Mouse (Mus musculus) left cerebral cortex, postnatal 4 days (tissue): ENCODE measurements around the gene Gm12184. TPM values are rescaled to one million over a fixed set of nuclear protein-coding genes. Genes with fewer than 3 reads are reported as not detected.

Experiments
- DNase-seq: peaks from one replicate; pipeline ENCODE4 v3.0.0-alpha.2; 2022
- intact Hi-C: fragments of 180-260 bp; cut with DNase I; formaldehyde crosslinking; loops from one replicate; pipeline ENCODE4 v1.15.1; 2025
- total RNA-seq, 2 experiments: library from RNA; stranded (reverse); gene quantifications; 2 replicates each; pipeline ENCODE4 v1.2.3; 2021

Gm12184 gene
- total RNA-seq, 2 experiments from 2014 or later = 0.89 to 2.4 TPM

GRCm38 (mm10) chr11:48787455-48788211, 38.8 kb downstream of the Gm12184 start:
- intact Hi-C loops = no loop called here
- DNase-seq = peak; percentile 31

DNA sequence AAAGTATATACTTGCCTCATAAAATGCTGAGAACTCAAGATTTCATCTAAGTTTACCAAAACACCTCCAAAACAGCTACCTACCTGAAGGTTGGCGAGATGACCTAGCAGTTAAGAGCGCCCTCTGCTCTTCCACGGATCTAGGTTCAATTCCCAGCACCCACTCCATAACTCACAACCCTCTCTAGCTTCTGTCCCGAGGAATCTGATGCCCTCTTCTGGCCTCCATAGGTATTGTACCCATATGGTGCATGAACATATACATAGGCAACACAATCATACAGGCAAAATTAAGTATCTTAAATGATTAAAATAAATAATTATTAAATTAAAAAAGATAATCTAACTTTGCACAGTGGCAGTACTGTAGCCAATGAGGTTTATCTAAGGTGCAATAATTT, 44.2 kb downstream of the Gm12184 start:
- intact Hi-C loops = no loop called here
- no peak for DNase-seq

DNA sequence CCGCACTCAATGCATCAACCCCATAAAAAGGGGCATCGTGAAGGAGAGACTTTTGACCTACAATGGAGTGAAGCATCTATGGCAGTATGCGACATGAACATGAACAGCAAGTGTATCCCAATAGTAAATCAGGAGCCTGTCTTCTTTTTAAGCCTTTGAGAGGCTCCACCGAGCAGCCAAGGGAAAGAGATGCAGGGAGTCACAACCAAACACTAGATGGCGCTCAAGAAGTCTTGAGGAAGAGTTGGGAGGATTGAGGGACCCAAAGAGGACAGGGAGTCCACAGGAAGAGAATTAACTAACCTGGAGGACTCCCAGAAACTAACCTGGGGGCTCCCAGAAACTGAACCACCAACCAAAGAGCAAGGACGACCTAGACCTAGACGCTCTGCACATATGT, 47.0 kb downstream of the Gm12184 start:
- intact Hi-C loops = loop anchor here (10.0 kb wide), 2 partner anchors 1855 to 1935 kb away; no protein-coding TSS in a partner anchor
- peak; percentile 19 for DNase-seq

- DNase-seq = no peak
- intact Hi-C loops = loop anchor here (10.0 kb wide), 2 partner anchors 1853 to 1933 kb away; no protein-coding TSS in a partner anchor
Measured at GRCm38 (mm10) chr11:48777303-48777702, 49.2 kb downstream of the Gm12184 start.

- no peak for DNase-seq
- intact Hi-C loops = loop anchor here (10.0 kb wide), 2 partner anchors 1852 to 1932 kb away; no protein-coding TSS in a partner anchor
Measured at GRCm38 (mm10) chr11:48776664-48777063, 49.8 kb downstream of the Gm12184 start.

- peak; percentile 63 for DNase-seq
- intact Hi-C loops = loop anchor here (10.0 kb wide), 2 partner anchors 1851 to 1931 kb away; no protein-coding TSS in a partner anchor
Measured at GRCm38 (mm10) chr11:48775483-48775882, 51.0 kb downstream of the Gm12184 start.

Other genes with a start within 250 kb of the Gm12184 start
- gene Rack1, start 26.3 kb downstream of the Gm12184 start, total RNA-seq = 100 to 1,000 TPM; 486 to 572 TPM
- gene Trim41, start 9.3 kb downstream of the Gm12184 start, total RNA-seq = 10 to 100 TPM; 53.6 to 54.3 TPM
- gene Trim7, start 515 bp downstream of the Gm12184 start, total RNA-seq = 10 to 100 TPM in 1 of 2 experiments, 1 to 10 TPM in 1; 9.4 to 12.4 TPM
- gene Irgm1, start 45.0 kb upstream of the Gm12184 start, total RNA-seq = 1 to 10 TPM; 1.4 TPM
- under 1 TPM in 1 of 2 experiments, not detected in 1; 0.22 TPM for gene Gm5431, start 75.6 kb upstream of the Gm12184 start, total RNA-seq
- 1 to 10 TPM in 1 of 2 experiments, under 1 TPM in 1; 0.60 to 1.0 TPM for gene Psme2b, start 119.5 kb upstream of the Gm12184 start, total RNA-seq
- gene Olfr56, start 152.2 kb upstream of the Gm12184 start, total RNA-seq = not detected
- gene 9930111J21Rik1, start 152.7 kb upstream of the Gm12184 start, total RNA-seq = under 1 TPM; 0.20 to 0.46 TPM
- gene Gm12185, start 165.6 kb upstream of the Gm12184 start, total RNA-seq = under 1 TPM; 0.06 to 0.10 TPM
- not detected for gene Tgtp1, start 167.5 kb upstream of the Gm12184 start, total RNA-seq
- gene 9930111J21Rik2, start 224.6 kb upstream of the Gm12184 start, total RNA-seq = 1 to 10 TPM in 1 of 2 experiments, under 1 TPM in 1; 0.56 to 1.0 TPM
- gene Tgtp2, start 237.6 kb upstream of the Gm12184 start, total RNA-seq = not detected
- under 1 TPM; 0.48 to 0.90 TPM for gene Ifi47, start 249.9 kb upstream of the Gm12184 start, total RNA-seq